Mouse (Mus musculus) heart, embryonic 10.5 days (tissue): ENCODE measurements around the gene Fam69a. TPM values are rescaled to one million over a fixed set of nuclear protein-coding genes. Genes with fewer than 3 reads are reported as not detected.
A peak's percentile ranks its signal among the peaks of the same experiment; 100 is the strongest.
"Not testable (repeated sequence)": the region's sequence is repeated elsewhere in the genome, so short reads cannot be mapped to it uniquely, and the experiment has no call there.

ENCODE experiments used
- DNase-seq: peaks from one replicate; pipeline ENCODE4 v3.0.0-alpha.2; 2017; ENCODE audit warnings: low spot score
- H3K27ac ChIP-seq: fragments of 300-500 bp; sonication (generic); 2 replicates; pipeline ENCODE4 v1.5.1; 2016; ENCODE audit warnings: mild to moderate bottlenecking
- H3K27me3 ChIP-seq: fragments of 300-500 bp; sonication (generic); 2 replicates; pipeline ENCODE4 v1.6.1; 2016; ENCODE audit warnings: mild to moderate bottlenecking; ENCODE audit not compliant: poor library complexity, insufficient read depth, severe bottlenecking
- H3K36me3 ChIP-seq: fragments of 300-500 bp; sonication (generic); 2 replicates; pipeline ENCODE4 v1.6.1; 2016; ENCODE audit warnings: mild to moderate bottlenecking, moderate library complexity
- H3K4me1 ChIP-seq: fragments of 300-500 bp; sonication (generic); 2 replicates; pipeline ENCODE4 v1.6.1; 2016; ENCODE audit warnings: mild to moderate bottlenecking
- H3K4me3 ChIP-seq: fragments of 300-500 bp; sonication (generic); 2 replicates; pipeline ENCODE4 v1.5.1; 2016; ENCODE audit warnings: mild to moderate bottlenecking, moderate library complexity
- H3K9me3 ChIP-seq: fragments of 300-500 bp; sonication (generic); 2 replicates; pipeline ENCODE4 v1.6.1; 2016; ENCODE audit warnings: mild to moderate bottlenecking, moderate library complexity
- WGBS: fragments of 180-500 bp; shearing (Covaris S2); methylation state at CpG from one replicate; pipeline ENCODE4 v1.1.7; 2016; 5-methylcytosine and 5-hydroxymethylcytosine counted together
- polyA plus RNA-seq: library from polyadenylated mRNA; unstranded; fragments of >200 nt; fragmentation: Nextera tagmentation; extraction: Ambion mirVana; gene quantifications from 2 replicates; pipeline ENCODE4 v1.2.1, GENCODE M21; 2016

The Fam69a gene
- polyA plus RNA-seq, 1 experiment from 2014 or later, result 20.0 TPM

DNA sequence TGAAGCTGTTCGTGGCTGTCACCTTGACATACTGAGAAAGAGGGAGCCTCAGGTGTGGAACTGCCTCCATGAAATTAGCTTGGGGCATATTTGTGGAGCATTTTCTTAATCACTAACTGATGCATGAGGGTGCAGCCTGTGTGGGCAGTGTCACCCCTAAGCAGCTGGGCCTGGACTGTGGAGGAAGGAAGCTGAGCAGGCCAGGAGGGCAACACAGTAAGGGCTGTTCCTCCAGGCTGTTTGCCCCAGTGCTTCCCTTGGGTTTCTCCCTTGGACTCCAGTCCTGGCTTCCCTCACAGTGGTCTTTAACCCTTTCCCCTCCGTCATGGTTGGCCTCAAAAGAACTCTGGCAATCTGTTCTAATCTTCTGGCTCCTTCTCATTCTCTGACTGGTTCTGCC lies 13.6 kb downstream of the Fam69a start:
- Histone ChIP-seq H3K4me3 (no peak overlapping the region), H3K9me3 (no peaks in the 10 kb centered on the region), H3K36me3 (no peaks in the 10 kb centered on the region), H3K27ac (no peak overlapping the region), H3K27me3 (no peaks in the 10 kb centered on the region), H3K4me1 (peaks cover 25% of the 10 kb centered on the region)
- no peak for DNase-seq
- WGBS, result 70% methylated on average over 2 of the region's 2 CpGs

DNA sequence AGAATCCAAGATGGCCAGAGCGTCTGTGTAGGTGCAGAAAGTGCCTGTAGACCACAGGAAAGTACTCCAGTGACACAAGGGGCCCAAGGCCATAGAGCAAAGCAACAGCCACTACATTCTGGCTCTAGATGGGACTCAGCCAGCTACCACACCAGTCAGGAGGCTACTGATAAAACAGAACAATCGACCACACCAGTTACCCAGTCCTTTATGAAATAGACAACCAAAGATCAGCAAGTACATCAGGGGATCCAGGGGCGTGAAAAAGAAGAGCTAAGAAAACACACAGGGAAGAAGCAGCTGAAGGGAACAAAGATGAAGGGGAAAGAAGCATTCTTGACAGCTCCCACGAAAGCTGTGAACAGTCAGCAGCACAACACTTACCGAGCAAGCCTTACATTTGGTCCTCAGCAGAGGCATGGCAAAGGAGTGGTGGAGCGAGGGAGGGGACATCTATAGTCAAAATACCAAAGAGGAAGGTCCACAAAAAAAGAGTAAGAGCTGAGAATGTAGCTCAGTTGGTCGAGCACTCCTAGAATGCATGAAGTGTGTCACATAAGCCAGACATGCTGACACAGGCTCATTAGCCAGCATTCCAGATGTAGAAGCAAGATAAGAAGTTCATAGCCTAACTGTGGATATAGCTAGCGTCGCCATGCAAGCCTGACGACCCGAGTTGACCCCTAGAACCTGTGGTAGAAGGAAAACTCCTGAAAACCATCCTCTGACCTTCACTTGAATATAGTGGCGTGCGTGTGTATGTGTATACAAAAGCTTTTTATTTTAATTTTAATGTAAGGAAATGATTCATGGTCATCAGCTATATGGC lies 14.2 kb downstream of the Fam69a start:
- peak overlapping the region; percentile 42; the same call in 1 of the 2 replicates for H3K27ac ChIP-seq
- 51% methylated on average over 13 of the region's 13 CpGs for WGBS
- no peaks in the 10 kb centered on the region for H3K27me3 ChIP-seq
- no peak overlapping the region for H3K4me3 ChIP-seq
- H3K9me3 ChIP-seq, result no peaks in the 10 kb centered on the region
- peaks cover 23% of the 10 kb centered on the region for H3K4me1 ChIP-seq
- no peak for DNase-seq
- H3K36me3 ChIP-seq, result no peaks in the 10 kb centered on the region

DNA sequence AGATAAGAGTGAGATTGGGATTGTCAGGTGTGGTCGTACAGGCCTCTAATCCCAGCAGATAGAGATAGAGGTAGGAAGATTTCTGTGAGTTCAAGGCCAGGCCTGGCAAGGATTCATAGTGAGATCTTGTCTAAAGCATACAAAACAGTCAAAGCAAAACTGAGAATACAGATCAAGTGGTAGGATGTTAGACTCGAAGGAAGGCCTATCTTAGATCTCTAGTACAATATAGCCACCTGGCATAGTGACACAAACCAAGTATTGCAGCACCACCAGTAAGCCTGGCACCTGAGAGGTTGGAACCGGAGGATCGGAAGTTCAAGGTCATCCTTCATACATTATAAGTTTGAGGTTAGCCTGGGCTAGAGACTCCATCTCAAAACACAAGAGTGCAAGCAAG lies 15.8 kb downstream of the Fam69a start:
- Histone ChIP-seq H3K9me3 (no peaks in the 10 kb centered on the region), H3K4me1 (peaks cover 29% of the 10 kb centered on the region), H3K27me3 (no peaks in the 10 kb centered on the region), H3K4me3 (no peak overlapping the region), H3K36me3 (no peaks in the 10 kb centered on the region), H3K27ac (no peak overlapping the region)
- no peak for DNase-seq
- 86% methylated on average over 4 of the region's 4 CpGs for WGBS

DNA sequence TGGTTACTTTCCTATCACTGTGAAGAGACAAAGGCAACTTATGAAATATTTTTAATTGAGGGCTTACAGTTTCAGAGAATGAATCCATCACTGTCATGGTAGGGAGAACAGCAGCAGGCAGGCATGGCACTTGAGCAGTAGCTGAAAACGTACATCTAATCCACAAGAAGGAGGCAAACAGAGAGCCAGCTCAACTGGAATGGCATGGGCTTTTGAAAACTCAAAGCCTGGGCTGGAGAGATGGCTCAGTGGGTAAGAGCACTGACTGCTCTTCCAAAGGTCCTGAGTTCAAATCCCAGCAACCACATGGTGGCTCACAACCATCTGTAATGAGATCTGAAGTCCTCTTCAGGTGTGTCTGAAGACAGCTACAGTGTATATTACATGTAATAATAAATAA lies 17.1 kb downstream of the Fam69a start:
- H3K4me3 ChIP-seq, H3K27ac ChIP-seq, H3K9me3 ChIP-seq, H3K27me3 ChIP-seq, DNase-seq, H3K36me3 ChIP-seq: not testable (repeated sequence)
- WGBS, result 68% methylated on average over 1 of the region's 1 CpGs
- H3K4me1 ChIP-seq, result peaks cover 33% of the 10 kb centered on the region

DNA sequence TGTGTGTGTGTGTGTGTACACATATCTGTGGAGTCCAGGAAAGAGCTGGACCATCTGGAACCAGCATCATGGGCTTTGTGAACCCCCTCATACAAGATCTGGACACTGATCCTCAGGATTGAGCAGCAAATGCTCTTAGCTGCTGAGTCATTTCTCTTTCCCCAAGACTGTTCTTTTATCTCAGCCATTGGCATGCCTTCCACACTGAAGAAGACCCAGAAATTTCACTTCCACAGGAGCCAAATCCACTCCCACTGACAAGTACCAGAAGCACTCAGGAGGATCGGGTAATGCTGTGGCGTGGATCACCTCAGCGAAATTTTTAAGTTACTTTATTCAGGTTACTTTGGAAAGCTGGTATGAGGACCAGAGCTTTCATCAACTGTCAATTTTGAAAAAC lies 18.8 kb downstream of the Fam69a start:
- Histone ChIP-seq H3K27me3 (no peaks in the 10 kb centered on the region), H3K4me1 (peaks cover 28% of the 10 kb centered on the region), H3K4me3 (no peak overlapping the region), H3K9me3 (no peaks in the 10 kb centered on the region), H3K36me3 (no peaks in the 10 kb centered on the region), H3K27ac (no peak overlapping the region)
- 86% methylated on average over 3 of the region's 3 CpGs for WGBS
- DNase-seq, result no peak

DNA sequence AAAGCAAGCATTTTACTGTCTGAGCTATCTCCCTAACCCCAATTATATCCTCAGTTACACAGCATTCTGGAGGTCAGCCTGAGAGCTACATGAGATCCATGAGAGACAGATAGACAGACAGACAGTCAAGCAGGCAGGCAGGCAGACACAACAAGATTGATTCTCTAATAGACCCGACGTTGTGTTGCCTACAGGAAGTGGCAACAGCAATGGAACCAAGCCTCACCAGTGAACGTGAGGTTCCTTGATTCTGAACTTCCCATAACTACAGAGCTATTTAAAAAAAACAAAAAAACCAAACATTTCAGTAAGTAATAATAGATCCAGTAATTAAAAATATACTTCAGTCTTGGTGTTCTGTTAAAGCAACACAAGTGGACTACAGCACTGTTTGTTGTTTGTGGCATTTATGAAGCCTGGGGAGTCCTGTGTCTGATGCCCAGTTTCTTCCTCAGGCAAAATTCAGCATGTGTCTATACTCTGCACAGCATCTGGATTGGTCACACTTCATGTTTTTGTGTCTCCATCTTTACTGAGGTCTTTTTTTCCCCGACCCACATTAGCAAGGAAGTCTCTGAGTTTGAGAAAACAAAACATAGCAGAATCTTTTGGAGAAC lies 19.9 kb downstream of the Fam69a start:
- no peaks in the 10 kb centered on the region for H3K9me3 ChIP-seq
- H3K4me3 ChIP-seq, result no peak overlapping the region
- DNase-seq, result no peak
- H3K4me1 ChIP-seq, result peaks cover 18% of the 10 kb centered on the region
- no peak overlapping the region for H3K27ac ChIP-seq
- no peaks in the 10 kb centered on the region for H3K27me3 ChIP-seq
- 58% methylated on average over 4 of the region's 4 CpGs for WGBS
- H3K36me3 ChIP-seq, result no peaks in the 10 kb centered on the region

DNA sequence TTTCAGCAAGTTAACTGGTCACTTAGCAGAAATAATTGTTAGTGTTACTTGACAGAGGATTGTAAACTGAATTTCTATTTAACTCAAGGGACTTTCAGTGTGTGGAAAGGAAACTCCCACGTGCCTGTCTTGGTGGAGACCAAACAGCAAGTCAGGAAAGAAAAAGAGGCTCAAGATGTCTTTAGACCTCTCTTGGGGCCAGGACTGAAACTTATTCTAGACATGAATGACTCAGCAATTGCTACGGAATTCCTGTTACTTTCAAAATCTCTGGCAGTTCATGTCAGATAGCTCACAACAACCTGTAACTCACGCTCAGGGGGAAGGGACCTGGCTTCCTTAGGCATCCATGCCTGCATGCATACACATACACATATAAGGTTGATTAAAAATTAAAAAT lies 20.7 kb downstream of the Fam69a start:
- WGBS, result 46% methylated on average over 3 of the region's 3 CpGs
- no peak overlapping the region for H3K4me3 ChIP-seq
- H3K4me1 ChIP-seq, result peaks cover 23% of the 10 kb centered on the region
- no peak overlapping the region for H3K27ac ChIP-seq
- no peaks in the 10 kb centered on the region for H3K36me3 ChIP-seq
- no peaks in the 10 kb centered on the region for H3K27me3 ChIP-seq
- no peak for DNase-seq
- H3K9me3 ChIP-seq, result no peaks in the 10 kb centered on the region

DNA sequence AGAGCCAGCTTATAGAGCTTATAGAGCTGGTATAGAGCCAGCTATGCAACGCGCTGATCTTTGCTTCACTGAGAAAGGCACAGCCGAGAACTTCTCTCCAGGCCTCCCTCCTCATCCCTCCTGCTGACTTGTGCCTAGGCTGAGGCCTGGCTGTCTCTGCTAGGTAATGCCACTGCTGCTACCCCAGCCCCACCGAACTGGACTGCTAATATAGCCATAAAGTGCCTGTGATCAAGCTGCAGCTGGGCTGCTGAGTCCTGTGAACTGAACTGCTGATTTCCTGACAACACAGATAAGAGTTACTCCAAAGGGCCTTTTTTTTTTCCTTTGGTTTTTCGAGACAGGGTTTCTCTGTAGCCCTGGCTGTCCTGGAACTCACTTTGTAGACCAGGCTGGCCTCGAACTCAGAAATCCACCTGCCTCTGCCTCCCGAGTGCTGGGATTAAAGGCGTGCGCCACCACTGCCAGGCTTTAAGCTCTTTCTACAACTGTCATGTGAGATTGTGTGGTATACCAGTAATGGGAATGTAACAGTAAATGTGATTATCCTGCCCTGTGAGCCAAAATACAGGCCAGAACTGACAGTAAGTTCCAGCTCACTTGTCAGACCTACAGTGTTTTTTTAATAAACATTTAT lies 21.4 kb downstream of the Fam69a start:
- no peak overlapping the region for H3K27ac ChIP-seq
- peak; percentile 73 for DNase-seq
- WGBS, result 65% methylated on average over 9 of the region's 9 CpGs
- no peaks in the 10 kb centered on the region for H3K9me3 ChIP-seq
- H3K4me1 ChIP-seq, result peaks cover 29% of the 10 kb centered on the region
- no peak overlapping the region for H3K4me3 ChIP-seq
- no peaks in the 10 kb centered on the region for H3K36me3 ChIP-seq
- H3K27me3 ChIP-seq, result no peaks in the 10 kb centered on the region

DNA sequence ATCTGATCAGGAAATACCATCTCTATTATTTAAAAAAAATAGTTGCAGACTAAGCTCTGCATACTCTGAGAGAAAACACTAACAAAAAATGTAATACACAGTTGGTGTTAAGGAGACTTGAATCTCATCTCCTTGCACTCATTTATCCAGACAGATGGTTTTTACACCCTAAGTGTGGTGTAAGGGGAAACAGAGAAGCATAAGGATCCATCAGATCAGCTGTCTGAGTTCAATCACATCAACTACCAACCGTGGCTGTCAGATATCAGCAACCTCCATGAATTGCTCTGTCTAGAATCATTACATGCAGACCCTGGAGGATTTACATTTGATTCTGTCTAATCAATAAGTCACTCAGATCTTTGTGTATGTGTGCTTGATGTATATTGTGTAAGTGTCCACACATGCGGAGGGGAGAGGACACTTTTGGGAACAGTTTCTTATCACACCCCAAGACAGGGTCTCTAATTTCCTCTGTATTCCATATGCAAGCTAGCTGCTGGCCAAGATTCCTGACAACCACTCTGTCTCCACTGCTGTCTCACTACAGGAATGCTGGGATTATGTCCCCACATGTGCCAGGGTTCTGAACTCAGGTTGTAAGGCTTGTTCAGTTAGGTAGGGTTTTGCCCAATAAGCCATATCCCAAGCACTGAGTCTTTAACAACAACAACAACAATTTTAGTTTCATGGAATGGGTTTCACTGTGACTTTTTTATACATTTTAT lies 22.7 kb downstream of the Fam69a start:
- no peaks in the 10 kb centered on the region for H3K36me3 ChIP-seq
- H3K4me1 ChIP-seq, result peaks cover 29% of the 10 kb centered on the region
- WGBS, result 72% methylated on average over 2 of the region's 2 CpGs
- H3K27ac ChIP-seq, result no peak overlapping the region
- H3K9me3 ChIP-seq, result no peaks in the 10 kb centered on the region
- H3K4me3 ChIP-seq, result no peak overlapping the region
- H3K27me3 ChIP-seq, result no peaks in the 10 kb centered on the region
- DNase-seq, result peak; percentile 28

DNA sequence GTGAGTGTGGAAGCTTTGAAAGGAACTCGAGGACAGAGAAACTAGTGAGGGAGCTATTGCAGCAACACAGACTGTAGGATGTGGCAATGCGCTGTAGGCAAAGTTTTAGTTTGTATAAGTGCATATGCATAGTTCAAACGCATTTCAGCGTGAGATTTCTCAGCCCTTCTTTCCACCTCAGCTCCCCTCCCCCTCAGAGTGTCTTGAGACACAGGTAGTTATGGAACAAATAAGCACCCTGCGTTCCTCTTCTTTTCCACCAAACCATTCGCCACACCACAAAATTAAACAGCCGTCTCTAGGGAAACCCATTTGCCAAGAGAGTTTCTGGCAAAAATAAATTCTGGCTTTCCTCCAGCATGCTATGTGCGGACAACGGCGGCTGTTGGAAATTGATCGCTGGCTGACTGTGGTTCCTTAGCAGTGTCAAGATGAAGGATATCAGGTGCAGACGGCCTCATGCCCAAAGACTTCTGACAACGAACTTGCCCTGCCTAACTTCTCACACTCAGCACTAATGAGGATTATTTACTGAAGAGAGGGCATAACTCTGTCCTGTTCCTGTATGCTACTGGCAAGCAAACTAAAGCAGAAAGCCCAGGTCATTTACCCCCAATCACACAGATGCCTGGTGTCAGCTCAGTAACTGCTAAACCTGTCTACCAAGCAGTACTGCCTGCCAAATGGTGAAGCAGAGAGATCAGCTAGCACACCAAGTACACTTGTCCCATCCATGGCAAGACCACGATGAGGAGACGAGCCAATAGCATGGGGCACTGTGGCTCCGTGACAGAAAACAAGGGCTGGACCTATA lies 25.2 kb downstream of the Fam69a start:
- DNase-seq, result peak; percentile 67
- H3K9me3 ChIP-seq, result no peaks in the 10 kb centered on the region
- peak overlapping the region; percentile 69; the same call in 1 of the 2 replicates for H3K27ac ChIP-seq
- no peaks in the 10 kb centered on the region for H3K27me3 ChIP-seq
- WGBS, result 68% methylated on average over 16 of the region's 16 CpGs
- H3K4me3 ChIP-seq, result no peak overlapping the region
- H3K36me3 ChIP-seq, result no peaks in the 10 kb centered on the region
- peaks cover 26% of the 10 kb centered on the region for H3K4me1 ChIP-seq

DNA sequence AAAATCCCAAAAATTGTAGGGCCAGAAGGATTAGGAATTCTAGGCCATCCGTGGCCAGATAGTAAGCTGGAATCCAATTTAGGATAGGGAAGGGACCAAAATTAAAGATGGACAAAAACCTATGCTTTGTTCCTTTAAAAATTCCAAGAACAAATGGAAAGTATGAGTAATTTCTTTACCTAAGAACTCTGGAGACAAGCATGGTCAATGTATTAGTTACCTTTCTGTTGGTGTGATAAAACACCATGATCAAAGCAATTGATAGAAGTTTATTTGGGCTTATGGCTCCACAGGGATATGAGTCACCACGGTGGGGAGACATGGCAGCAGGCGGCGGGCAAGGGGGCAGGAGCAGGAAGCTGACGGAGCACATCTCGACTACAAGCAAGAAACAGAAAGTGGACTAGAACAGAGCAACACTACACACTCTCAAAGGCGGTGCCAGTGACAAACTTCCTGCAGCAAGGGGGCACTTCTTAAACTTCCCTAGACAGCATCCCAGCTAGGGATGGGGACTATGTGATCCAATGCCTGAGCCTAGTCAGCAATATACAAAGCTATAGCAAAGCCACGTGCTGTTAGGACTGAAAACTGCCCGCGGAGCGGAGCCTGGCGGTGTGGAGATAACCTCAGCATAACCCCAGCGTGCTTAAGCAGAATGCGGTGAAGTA lies 26.2 kb downstream of the Fam69a start:
- Histone ChIP-seq H3K27ac (peak overlapping the region; percentile 69), H3K4me1 (peaks cover 20% of the 10 kb centered on the region), H3K9me3 (no peaks in the 10 kb centered on the region), H3K27me3 (no peaks in the 10 kb centered on the region), H3K4me3 (peak overlapping the region; percentile 43), H3K36me3 (no peaks in the 10 kb centered on the region)
- 39% methylated on average over 14 of the region's 14 CpGs for WGBS
- peak; percentile 85 for DNase-seq
